Mouse (Mus musculus) cerebellum, postnatal 36 days (tissue): ENCODE measurements around the gene Olfr996.
"Not testable (repeated sequence)": the region's sequence is repeated elsewhere in the genome, so short reads cannot be mapped to it uniquely, and the experiment has no call there.

ENCODE experiments used
- DNase-seq, 2 experiments: peaks; one replicate each; pipeline ENCODE4 v3.0.0; 2021 to 2022; ENCODE audit warnings: mixed read lengths in 2 of 2

Gene Olfr996

DNA sequence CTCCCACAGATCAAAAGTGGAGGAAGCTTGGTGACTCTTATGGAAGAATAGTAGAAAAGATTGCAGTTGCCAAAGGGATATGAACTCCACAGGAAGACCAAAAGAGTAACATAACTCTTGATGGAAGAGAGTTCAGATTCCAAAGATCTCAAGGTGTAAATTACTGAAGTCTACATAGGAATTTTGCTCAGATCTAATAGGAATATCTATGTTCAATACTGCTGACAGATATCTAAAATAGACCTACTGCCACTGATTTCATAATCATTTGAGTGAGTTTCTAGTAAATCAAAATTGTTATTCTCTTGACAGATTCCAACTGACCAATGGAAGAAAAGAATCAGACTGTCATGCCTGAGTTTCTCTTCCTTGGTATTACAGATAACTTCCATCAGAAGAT lies at the start of gene Olfr996:
Gene Olfr996 (plus strand): TSS at position 301 of the 400 bp plus-strand sequence.
- DNase-seq, result no peak

DNA sequence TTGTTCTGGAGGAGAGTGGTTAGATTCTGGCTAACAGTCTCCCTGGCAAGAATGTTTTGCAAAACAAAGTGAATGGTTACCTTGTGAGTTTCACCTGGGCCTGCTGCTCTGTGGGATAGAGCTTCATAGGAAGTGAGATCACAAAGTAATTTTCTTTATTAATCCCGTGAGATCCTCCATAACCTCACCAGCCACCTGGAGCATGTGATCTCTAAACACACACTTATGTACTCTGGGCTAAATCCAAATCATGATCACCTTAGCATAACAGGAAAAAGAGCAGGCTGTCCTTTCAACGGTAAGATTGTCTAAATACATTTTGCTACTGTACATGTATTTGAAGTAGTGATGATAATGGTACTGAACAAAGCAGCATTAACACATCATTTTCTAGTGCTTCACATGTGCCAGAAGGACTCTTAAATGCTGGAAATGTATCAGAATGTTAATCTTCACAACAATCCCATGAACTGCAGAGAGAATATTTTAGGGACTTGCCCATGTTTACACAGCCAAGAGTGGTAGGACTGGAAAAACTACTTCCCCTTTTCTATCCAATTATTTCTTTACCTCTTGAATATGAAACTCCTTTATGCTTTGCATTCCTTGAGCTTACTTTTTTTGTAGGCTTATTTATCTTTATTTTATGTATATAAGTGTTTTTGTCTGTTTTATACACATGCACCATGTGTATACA lies 46.8 kb upstream of the Olfr996 start:
- DNase-seq, result no peak

DNA sequence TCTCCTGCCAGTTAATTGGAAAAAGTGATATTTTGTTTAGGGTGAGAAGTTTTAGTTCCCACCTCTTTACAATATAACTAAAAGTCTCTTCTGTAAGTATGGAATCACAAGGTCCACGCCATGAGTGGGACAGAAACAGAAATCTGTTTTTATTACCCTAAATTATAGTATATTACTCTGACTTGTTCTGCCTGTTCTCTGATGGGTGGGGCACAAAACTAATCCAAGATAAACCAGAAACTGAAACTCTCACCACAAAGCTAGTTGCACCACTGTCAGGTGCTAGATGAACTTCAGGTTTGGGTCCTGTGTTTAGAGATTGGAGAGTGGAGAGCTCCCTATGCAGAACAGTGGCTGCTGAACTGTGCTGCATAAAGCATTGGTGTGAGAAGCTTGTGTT lies 45.1 kb upstream of the Olfr996 start:
- DNase-seq, result no peak

DNA sequence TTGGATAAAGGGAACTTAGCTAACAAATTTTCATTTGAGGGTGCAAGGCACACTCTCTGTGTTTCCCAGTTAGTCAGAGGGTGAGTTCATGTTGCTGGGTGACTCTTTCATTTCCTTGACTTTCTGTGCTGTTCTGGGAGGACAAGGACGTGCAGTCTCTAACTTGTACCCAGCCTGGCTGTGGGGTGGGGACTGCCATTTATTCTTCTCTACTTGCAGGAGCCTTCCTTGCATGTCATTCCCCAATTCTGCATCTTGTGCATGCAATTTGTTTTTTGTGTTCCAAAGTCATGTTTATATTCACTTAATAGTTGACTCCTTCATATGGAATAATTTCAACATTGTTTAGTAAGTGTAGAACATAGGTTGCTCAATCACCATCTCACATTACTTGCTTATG lies 24.2 kb upstream of the Olfr996 start:
- DNase-seq, result no peak

DNA sequence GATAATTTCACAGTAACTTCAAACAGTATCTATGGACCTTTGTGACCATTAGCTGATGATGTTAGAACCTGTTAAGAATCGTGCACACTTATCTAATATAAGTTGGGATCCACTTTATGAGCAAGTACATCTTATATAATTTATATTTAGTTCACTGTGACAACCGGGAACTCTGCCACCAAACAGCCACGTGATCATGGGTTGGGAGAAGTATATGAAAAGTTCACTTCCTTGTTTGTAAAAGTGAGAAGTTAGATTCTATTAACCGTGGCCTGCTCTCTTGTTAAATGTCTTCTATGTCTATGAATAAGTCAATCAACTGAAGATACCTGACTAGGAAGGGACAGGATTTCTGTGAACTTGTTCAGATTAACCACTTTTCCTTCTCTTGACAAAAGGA lies 18.8 kb upstream of the Olfr996 start:
- DNase-seq, result no peak

DNA sequence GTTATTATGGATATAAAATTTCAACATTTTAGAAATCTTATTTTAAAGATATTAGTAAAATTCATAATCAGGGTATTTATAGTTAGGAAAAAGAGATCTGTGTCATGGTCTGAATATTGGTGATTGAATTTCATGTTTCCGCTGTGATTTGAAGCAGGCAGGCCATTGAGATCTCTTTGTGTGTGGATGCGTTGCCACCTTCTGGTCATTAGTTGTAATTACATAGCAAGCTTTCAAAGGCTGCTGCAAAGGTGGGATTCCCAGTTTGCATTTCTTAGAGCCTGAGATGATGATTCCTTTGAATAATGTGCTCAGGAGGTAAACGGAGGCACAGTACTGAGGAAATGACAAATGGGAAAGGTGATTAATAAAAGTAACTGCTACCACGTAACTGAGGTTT lies 17.8 kb upstream of the Olfr996 start:
- DNase-seq, result peak; percentile 5 to 21

DNA sequence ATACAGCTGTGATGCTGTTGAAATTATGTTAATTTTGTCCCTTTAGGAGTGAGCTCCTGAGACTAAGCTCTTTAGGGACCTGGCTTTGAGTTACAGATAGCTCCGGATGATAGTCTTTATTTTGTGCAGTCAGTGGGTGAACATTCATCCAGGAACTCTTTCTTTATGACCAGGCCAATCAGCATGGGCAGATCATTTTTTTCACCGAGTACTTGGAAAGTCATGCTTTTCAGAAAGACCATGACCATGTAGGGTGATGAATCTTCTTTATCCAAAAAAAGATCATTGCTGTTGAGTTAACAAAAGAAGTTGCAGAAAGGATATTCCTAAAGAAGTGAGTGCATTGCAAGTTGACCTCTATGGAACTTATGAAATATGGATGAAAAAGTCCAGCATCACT lies 9.6 kb downstream of the Olfr996 start, which contains the start of gene Olfr998:
Gene Olfr998 (plus strand): TSS at position 301 of the 400 bp plus-strand sequence.
- DNase-seq, result not testable (repeated sequence)

DNA sequence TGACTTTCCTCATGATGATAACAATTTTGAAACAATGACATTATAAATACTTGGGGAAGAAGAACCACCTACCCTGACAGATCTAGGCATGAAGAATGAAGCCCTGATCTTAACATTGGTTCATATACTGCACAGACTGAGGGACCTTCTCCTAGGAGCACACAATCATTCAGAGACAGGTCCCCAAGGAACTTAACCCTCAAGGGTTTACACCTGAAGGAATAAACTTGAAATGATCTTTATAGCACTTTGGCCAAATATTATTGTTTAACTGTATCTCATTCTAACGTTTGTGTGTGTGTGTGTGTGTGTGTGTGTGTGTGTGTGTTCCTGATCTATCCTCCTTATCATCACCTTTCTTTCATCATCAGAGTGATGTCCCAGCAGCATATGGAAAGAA lies 32.8 kb downstream of the Olfr996 start, which contains the start of gene Olfr1000:
Gene Olfr1000 (minus strand): TSS at position 101 of the 400 bp plus-strand sequence.
- no peak for DNase-seq
